Mouse (Mus musculus): ENCODE measurements around the gene Vmn1r13. TPM values are rescaled to one million over a fixed set of nuclear protein-coding genes. Genes with fewer than 3 reads are reported as not detected.

The Vmn1r13 gene
- polyA plus RNA-seq (2012; rRNA removed; ENCODE audit: low replicate concordance) = not detected in 2 replicates

GRCm38 (mm10) chr6:57202990-57203389 is at the start of gene Vmn1r13:
Vmn1r13 (plus strand) TSS chr6:57203290.

DNA sequence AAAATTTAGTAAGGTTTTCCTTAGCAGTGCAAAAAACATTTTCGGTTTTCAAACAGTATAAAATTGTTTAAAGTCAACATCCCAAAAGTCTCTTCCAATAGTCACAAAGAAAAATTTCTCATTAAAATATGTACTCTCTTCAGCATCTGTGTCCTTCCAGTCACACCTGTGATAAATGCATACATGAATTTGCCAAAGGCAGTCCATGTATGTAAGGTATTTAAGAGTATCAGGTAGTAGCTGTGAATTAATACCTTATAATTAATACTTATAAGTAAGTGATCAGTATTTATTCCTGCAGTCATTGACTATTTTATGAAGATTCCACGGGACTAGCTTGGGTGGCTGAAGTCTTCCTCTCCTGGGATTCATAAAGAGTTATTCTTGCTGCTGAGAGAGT is 46.5 kb upstream of the Vmn1r13 start, which contains the start of gene Vmn1r12:
Gene Vmn1r12, plus strand, starts transcription at position 301 of the 400 bp plus-strand sequence.

GRCm38 (mm10) chr6:57231386-57231785 is 28.3 kb downstream of the Vmn1r13 start, which contains the start of gene Vmn1r14:
Vmn1r14 (plus strand) TSS chr6:57231686.

GRCm38 (mm10) chr6:57257652-57258051 is 54.6 kb downstream of the Vmn1r13 start, which contains the start of gene Vmn1r15:
Vmn1r15 (plus strand) TSS chr6:57257952.

Other genes starting within 250 kb of the Vmn1r13 start
- not detected in 2 replicates for gene Vmn1r5, start 233.0 kb upstream of the Vmn1r13 start, polyA plus RNA-seq (2012; rRNA removed; ENCODE audit: low replicate concordance)
- gene Vmn1r6, start 206.0 kb upstream of the Vmn1r13 start, polyA plus RNA-seq (2012; rRNA removed; ENCODE audit: low replicate concordance) = not detected in 2 replicates
- gene Vmn1r7, start 178.0 kb upstream of the Vmn1r13 start, polyA plus RNA-seq (2012; rRNA removed; ENCODE audit: low replicate concordance) = not detected in 2 replicates
- gene Vmn1r8, start 171.0 kb upstream of the Vmn1r13 start, polyA plus RNA-seq (2012; rRNA removed; ENCODE audit: low replicate concordance) = not detected in 2 replicates
- not detected in 2 replicates for gene Vmn1r9, start 136.5 kb upstream of the Vmn1r13 start, polyA plus RNA-seq (2012; rRNA removed; ENCODE audit: low replicate concordance)
- not detected in 2 replicates for gene Vmn1r10, start 93.8 kb upstream of the Vmn1r13 start, polyA plus RNA-seq (2012; rRNA removed; ENCODE audit: low replicate concordance)
- gene Vmn1r11, start 69.8 kb upstream of the Vmn1r13 start, polyA plus RNA-seq (2012; rRNA removed; ENCODE audit: low replicate concordance) = not detected in 2 replicates
- gene Vmn1r12, start 46.4 kb upstream of the Vmn1r13 start, polyA plus RNA-seq (2012; rRNA removed; ENCODE audit: low replicate concordance) = not detected in 2 replicates
- gene Vmn1r14, start 28.4 kb downstream of the Vmn1r13 start, polyA plus RNA-seq (2012; rRNA removed; ENCODE audit: low replicate concordance) = not detected in 2 replicates
- gene Vmn1r15, start 54.7 kb downstream of the Vmn1r13 start, polyA plus RNA-seq (2012; rRNA removed; ENCODE audit: low replicate concordance) = not detected in 2 replicates
- gene Vmn1r16, start 126.2 kb downstream of the Vmn1r13 start, polyA plus RNA-seq (2012; rRNA removed; ENCODE audit: low replicate concordance) = not detected in 2 replicates
- not detected in 2 replicates for gene Vmn1r17, start 160.4 kb downstream of the Vmn1r13 start, polyA plus RNA-seq (2012; rRNA removed; ENCODE audit: low replicate concordance)
- gene Vmn1r18, start 192.5 kb downstream of the Vmn1r13 start, polyA plus RNA-seq (2012; rRNA removed; ENCODE audit: low replicate concordance) = not detected in 2 replicates
- not detected in 2 replicates for gene Vmn1r19, start 200.5 kb downstream of the Vmn1r13 start, polyA plus RNA-seq (2012; rRNA removed; ENCODE audit: low replicate concordance)
- not detected in 2 replicates for gene Vmn1r20, start 225.6 kb downstream of the Vmn1r13 start, polyA plus RNA-seq (2012; rRNA removed; ENCODE audit: low replicate concordance)

Data from subcutaneous adipose tissue, adult 2 months (tissue).